Mouse (Mus musculus) liver, adult 2 months (tissue): ENCODE measurements around the gene Olfr435. TPM values are rescaled to one million over a fixed set of nuclear protein-coding genes. Genes with fewer than 3 reads are reported as not detected.
"Not testable (repeated sequence)": the region's sequence is repeated elsewhere in the genome, so short reads cannot be mapped to it uniquely, and the experiment has no call there.

Source experiments
- DNase-seq: peaks from one replicate; pipeline ENCODE4 v3.0.0-alpha.2; 2011; ENCODE audit warnings: low read depth, low spot score; ENCODE audit errors: extremely low read depth
- H3K27ac ChIP-seq: fragments of 200-500 bp; replicated peaks from 2 replicates; pipeline ENCODE4 v1.5.1; 2012; ENCODE audit warnings: low read depth, mild to moderate bottlenecking, control low read depth, inconsistent platforms, low read length; ENCODE audit not compliant: insufficient read depth
- H3K27me3 ChIP-seq: fragments of 200-500 bp; 2 replicates; pipeline ENCODE4 v1.6.1; 2012; ENCODE audit warnings: mild to moderate bottlenecking, moderate library complexity, low read length, inconsistent platforms; ENCODE audit not compliant: control insufficient read depth, insufficient read depth
- H3K36me3 ChIP-seq: fragments of 200-500 bp; 2 replicates; pipeline ENCODE4 v1.6.1; 2012; ENCODE audit warnings: low read length, inconsistent platforms; ENCODE audit not compliant: control insufficient read depth, insufficient read depth
- H3K4me1 ChIP-seq: fragments of 200-500 bp; 2 replicates; pipeline ENCODE4 v1.6.1; 2011; ENCODE audit warnings: low read length; ENCODE audit not compliant: control insufficient read depth, insufficient read depth
- H3K4me3 ChIP-seq: fragments of 200-500 bp; 2 replicates; pipeline ENCODE4 v1.5.1; 2011; ENCODE audit warnings: low read depth, mild to moderate bottlenecking, control low read depth, low read length, moderate library complexity; ENCODE audit not compliant: insufficient read depth
- H3K79me2 ChIP-seq: fragments of 200-500 bp; 2 replicates; pipeline ENCODE4 v1.6.1; 2012; ENCODE audit warnings: inconsistent platforms, mild to moderate bottlenecking, low read length, moderate library complexity; ENCODE audit not compliant: control insufficient read depth, insufficient read depth
- H3K9ac ChIP-seq: fragments of 200-500 bp; 2 replicates; pipeline ENCODE4 v1.6.1; 2012; ENCODE audit warnings: low read depth, mild to moderate bottlenecking, control low read depth, inconsistent platforms, low read length
- CTCF ChIP-seq: fragments of 200-500 bp; IDR thresholded peaks from 2 replicates; pipeline ENCODE4 v1.5.1; 2011; ENCODE audit warnings: low read depth, low read length, control low read depth
- POLR2A ChIP-seq: fragments of 200-500 bp; IDR thresholded peaks from 2 replicates; pipeline ENCODE4 v1.6.1; 2011; ENCODE audit warnings: low read length, control low read depth; ENCODE audit not compliant: insufficient read depth; ENCODE audit errors: extremely low read depth
- WGBS: fragments of 180-500 bp; shearing (Covaris S2); methylation state at CpG from one replicate; pipeline ENCODE4 v1.1.7; 2018; 5-methylcytosine and 5-hydroxymethylcytosine counted together
- polyA plus RNA-seq: library from polyadenylated mRNA; depleted of rRNA; stranded (reverse); fragments of >200 nt; gene quantifications from 2 replicates; pipeline ENCODE4 v1.2.3, GENCODE M21; 2012
- total RNA-seq: library from RNA; depleted of rRNA; stranded (reverse); fragments of >200 nt; gene quantifications from 2 replicates; pipeline ENCODE4 v1.2.3, GENCODE M21; 2014

Gene Olfr435
- total and polyA plus RNA-seq, 2 experiments = not detected

DNA sequence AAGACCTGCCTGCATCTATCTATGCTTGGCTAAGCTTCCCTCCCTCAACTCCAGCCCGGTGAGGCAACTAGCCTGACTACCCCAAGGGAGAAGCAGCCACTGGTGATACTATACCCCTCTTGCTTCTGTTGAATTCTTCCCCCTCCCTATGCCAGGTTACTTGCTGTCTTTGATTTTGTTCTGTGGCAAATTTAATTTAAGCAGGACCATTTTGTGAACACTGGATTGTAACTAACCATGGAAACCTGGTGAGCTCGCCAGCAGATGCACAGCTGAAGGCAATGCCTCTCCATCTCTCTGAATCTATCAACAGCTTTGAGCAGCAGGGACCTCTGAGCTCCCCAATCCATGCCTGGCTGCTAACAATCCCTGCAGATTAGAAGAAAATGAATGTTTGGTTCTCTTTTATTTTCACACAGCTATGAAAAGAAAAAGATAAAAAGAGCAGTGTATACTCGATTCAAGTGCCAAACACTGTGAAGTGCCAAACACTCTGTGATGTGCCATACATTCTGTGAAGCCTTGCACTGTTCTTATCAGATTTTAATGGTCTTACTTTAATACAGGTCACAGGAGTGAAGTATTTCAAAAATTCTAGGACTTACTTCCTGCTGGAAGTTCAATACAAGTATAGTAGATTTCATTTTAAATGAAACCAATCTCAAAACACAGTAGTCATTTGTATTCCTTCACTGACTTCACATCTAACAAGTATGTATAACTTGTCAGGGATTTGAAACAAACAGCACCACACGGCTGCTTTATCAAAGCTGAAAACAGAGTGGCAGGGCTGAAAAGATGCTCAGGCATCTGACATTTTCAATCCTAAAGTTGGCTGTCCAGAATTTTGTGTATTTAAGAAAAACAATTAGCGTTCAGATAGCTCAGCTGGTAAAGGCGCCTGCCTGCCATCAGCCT is 18.1 kb upstream of the Olfr435 start:
- no peaks in the 10 kb centered on the region for H3K79me2 ChIP-seq
- no peak overlapping the region for H3K9ac ChIP-seq
- no peaks in the 10 kb centered on the region for H3K27me3 ChIP-seq
- TF ChIP-seq CTCF (no peak), POLR2A (no peak)
- H3K4me3 ChIP-seq = no peak overlapping the region
- WGBS = 65% methylated on average over 6 of the region's 6 CpGs
- H3K36me3 ChIP-seq = no peaks in the 10 kb centered on the region
- no peaks in the 10 kb centered on the region for H3K4me1 ChIP-seq
- H3K27ac ChIP-seq = no peak overlapping the region
- DNase-seq = no peak

DNA sequence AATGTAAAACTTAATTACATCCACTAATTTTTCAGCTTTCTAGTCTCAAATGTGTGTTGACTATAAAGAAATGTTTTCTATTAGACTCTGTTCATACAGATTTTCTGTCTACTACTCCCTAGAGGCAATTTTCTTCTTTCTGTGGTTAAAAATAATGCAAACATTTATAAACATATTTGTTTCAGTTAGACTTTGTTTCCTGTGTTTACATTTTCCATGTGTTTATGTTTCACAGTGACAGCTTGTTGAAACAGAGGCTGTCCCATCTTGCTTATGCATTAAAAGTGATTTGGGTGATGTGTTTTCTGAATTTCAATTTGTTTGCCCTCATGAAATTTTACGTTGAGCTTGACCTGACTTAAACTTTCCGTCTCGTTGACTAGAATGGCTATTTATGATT is 6.0 kb upstream of the Olfr435 start:
- Histone ChIP-seq H3K36me3 (no peaks in the 10 kb centered on the region), H3K27me3 (no peaks in the 10 kb centered on the region), H3K27ac (no peak overlapping the region), H3K4me1 (no peaks in the 10 kb centered on the region), H3K4me3 (no peak overlapping the region), H3K79me2 (no peaks in the 10 kb centered on the region), H3K9ac (no peak overlapping the region)
- TF ChIP-seq CTCF = no peak
- TF ChIP-seq POLR2A = no peak
- no peak for DNase-seq
- WGBS = 77% methylated on average over 3 of the region's 3 CpGs

DNA sequence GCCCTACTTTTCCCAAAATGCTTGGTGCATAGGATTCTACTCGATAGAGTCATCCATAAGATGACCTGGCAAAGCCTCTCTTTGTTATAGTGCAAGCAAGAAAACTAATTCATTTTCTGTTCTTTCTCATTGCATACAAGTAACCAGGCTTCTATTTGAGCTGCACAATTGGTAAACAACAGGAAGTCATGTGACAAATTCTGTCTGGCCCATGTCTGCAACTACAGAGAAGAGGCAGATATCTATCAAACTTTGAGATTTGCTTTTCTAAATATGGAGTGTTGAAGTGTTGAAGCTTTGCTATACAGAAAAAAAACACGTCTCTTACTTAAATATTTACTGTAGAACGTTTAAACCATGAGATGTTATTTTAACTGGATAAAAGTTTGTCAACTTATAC is 1.1 kb downstream of the Olfr435 start:
- Histone ChIP-seq H3K4me3 (no peak overlapping the region), H3K27ac (no peak overlapping the region), H3K36me3 (no peaks in the 10 kb centered on the region), H3K9ac (no peak overlapping the region), H3K79me2 (no peaks in the 10 kb centered on the region), H3K4me1 (no peaks in the 10 kb centered on the region), H3K27me3 (no peaks in the 10 kb centered on the region)
- WGBS = 43% methylated on average over 3 of the region's 3 CpGs
- no peak for DNase-seq
- TF ChIP-seq CTCF (no peak), POLR2A (no peak)

DNA sequence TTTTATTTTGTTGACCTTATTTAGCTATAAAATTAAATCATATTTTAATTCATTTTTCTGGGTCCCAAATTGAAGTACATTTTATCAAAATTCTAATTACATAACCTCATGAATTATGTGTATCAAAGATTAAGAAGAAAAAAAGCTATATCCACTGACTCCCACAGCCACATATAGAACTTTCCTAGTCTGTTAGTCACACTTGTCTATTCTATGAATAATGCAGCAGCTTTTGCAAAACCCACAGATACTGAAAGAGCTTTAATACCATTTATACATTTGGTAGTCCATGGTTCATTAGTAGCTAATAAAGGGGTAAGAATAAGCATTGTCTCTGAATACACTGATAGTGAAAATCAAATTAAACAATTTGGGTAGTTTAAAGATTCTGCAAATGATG is 5.8 kb downstream of the Olfr435 start:
- Histone ChIP-seq H3K4me1 (no peaks in the 10 kb centered on the region), H3K4me3 (no peak overlapping the region), H3K27me3 (no peaks in the 10 kb centered on the region), H3K36me3 (no peaks in the 10 kb centered on the region), H3K79me2 (no peaks in the 10 kb centered on the region), H3K27ac (no peak overlapping the region), H3K9ac (no peak overlapping the region)
- TF ChIP-seq POLR2A (no peak), CTCF (no peak)
- DNase-seq = no peak

DNA sequence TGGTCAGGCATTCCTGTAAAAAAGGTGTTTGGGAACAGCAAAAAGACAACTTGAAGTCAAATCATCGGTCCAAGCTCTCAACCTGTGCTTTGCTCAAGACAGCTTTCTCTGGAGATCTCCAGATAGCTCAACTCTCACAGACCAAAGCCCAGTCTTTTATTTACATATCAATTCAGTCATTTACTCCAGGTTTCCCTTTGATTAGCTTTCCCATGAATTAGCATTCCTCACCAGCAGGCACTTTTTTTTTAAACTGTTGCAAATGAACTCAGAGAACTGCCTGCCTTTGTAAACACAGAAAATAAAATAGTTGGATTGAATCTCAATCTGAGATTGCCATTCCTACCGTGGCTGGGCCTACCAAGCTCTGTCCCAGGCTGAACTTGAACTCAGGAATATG is 8.4 kb downstream of the Olfr435 start:
- Histone ChIP-seq H3K79me2 (no peaks in the 10 kb centered on the region), H3K9ac (no peak overlapping the region), H3K27me3 (no peaks in the 10 kb centered on the region), H3K36me3 (no peaks in the 10 kb centered on the region), H3K4me1 (no peaks in the 10 kb centered on the region), H3K4me3 (no peak overlapping the region), H3K27ac (no peak overlapping the region)
- WGBS = 30% methylated on average over 2 of the region's 2 CpGs
- TF ChIP-seq POLR2A (no peak), CTCF (no peak)
- no peak for DNase-seq

DNA sequence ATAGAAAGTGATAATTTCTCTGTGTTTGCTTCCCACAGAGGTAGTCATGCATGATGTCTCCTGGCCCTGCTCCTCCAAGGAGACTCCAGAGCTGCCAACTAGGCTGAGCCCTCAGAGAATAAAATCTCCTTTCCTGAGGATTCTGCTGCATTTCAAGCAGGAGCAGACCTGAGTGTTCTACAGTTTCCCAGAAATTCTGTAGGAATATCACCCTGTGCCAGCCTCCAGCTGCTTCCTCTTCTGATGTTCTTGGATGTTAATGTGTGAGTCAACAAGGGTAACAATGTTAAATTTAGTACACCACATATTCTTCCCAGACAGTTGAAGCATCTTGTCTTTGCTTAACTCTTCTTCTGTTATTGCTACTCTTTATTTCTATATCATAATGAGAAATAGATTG is 15.9 kb downstream of the Olfr435 start, which contains the start of gene Olfr434:
TSS of gene Olfr434 (plus strand) at position 149 of the 400 bp plus-strand sequence.
- not testable (repeated sequence) for H3K27ac ChIP-seq, H3K4me1 ChIP-seq, H3K27me3 ChIP-seq, H3K79me2 ChIP-seq, H3K36me3 ChIP-seq, H3K4me3 ChIP-seq, DNase-seq, H3K9ac ChIP-seq

DNA sequence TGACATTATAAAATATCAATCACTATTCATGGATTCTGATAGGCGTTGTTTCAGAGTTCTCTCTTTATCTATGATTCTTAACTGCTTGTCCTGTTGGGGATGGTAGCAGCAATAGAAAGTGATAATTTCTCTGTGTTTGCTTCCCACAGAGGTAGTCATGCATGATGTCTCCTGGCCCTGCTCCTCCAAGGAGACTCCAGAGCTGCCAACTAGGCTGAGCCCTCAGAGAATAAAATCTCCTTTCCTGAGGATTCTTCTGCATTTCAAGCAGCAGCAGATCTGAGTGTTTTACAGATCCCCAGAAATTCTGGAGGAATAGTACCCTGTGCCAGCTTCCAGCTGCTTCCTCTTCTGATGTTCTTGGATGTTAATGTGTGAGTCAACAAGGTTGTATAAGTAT is 34.3 kb downstream of the Olfr435 start, which contains the start of gene Olfr47:
TSS of gene Olfr47 (plus strand) at position 275 of the 400 bp plus-strand sequence.
- not testable (repeated sequence) for H3K9ac ChIP-seq, H3K79me2 ChIP-seq, H3K27me3 ChIP-seq, H3K36me3 ChIP-seq, H3K4me3 ChIP-seq, H3K27ac ChIP-seq, H3K4me1 ChIP-seq, DNase-seq
- 78% methylated on average over 1 of the region's 1 CpGs for WGBS
